Mouse (Mus musculus): ENCODE data around the gene Trmu.

DNA sequence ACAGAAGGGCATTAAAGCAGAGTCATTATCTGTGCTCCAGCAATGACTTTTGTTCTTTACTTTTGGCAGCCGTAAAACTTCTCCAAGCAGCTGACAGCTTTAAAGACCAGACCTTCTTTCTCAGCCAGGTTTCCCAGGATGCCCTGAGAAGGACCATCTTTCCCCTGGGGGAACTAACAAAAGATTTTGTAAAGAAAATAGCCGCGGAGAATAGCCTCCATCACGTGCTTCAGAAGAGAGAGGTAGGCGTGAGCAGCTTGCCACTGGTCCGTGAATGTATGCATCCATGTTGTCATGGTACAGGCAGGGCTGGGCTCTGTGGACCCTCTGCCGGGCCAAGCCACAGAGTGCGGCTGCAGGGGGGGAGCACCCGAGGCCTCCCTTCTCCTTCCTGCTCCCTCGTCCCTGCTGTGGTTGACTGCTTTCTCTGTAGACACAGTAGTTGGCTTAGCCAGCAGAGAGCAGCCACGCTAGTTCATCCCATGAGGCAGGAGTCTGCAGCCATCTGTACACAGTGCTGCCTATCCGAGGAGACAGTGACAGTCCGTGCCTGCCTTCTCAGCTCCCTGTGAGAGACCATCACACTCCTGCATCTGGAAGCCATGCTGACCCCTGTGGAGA lies 13.5 kb downstream of the Trmu start:
- TF ChIP-seq CTCF (IDR thresholded peaks at IDR 0.05; ENCODE audit: low read depth, low read length) (no peak), POLR2A (IDR thresholded peaks at IDR 0.05; ENCODE audit: borderline replicate concordance, low read depth, low read length) (no peak)

Data from bone marrow macrophage, adult 2 months (primary cell).